Mouse (Mus musculus) stomach, postnatal 0 days (tissue): Measurements from ENCODE around the gene Rbbp8nl. TPM values are rescaled to one million over a fixed set of nuclear protein-coding genes. Genes with fewer than 3 reads are reported as not detected.
A peak's percentile ranks its signal among the peaks of the same experiment; 100 is the strongest.

ENCODE experiments used
- ATAC-seq: fragments of 200-750 bp; cut with Nextera tagmentation; 2 replicates; pipeline ENCODE4 v1.8.0; 2017; ENCODE audit not compliant: low FRiP score, low TSS enrichment
- DNase-seq: peaks from one replicate; pipeline ENCODE4 v3.0.0-alpha.2; 2016; ENCODE audit warnings: low spot score
- H3K27ac ChIP-seq: fragments of 300-500 bp; sonication (generic); replicated peaks from 2 replicates; pipeline ENCODE4 v1.5.1; 2014; ENCODE audit warnings: mild to moderate bottlenecking, control low read depth
- H3K27me3 ChIP-seq: fragments of 300-500 bp; sonication (generic); 2 replicates; pipeline ENCODE4 v1.6.1; 2014; ENCODE audit warnings: low read length; ENCODE audit not compliant: control insufficient read depth, insufficient read depth
- H3K36me3 ChIP-seq: fragments of 300-500 bp; sonication (generic); 2 replicates; pipeline ENCODE4 v1.6.1; 2014; ENCODE audit warnings: low read length, mixed read lengths; ENCODE audit not compliant: control insufficient read depth, insufficient read depth
- H3K4me1 ChIP-seq: fragments of 300-500 bp; sonication (generic); replicated peaks from 2 replicates; pipeline ENCODE4 v1.6.1; 2014; ENCODE audit warnings: antibody characterized with exemption; ENCODE audit not compliant: control insufficient read depth, insufficient read depth
- H3K4me2 ChIP-seq: fragments of 300-500 bp; sonication (generic); replicated peaks from 2 replicates; pipeline ENCODE4 v1.6.1; 2014; ENCODE audit warnings: low read depth, mild to moderate bottlenecking, control low read depth, moderate library complexity
- H3K4me3 ChIP-seq: fragments of 300-500 bp; sonication (generic); 2 replicates; pipeline ENCODE4 v1.5.1; 2014; ENCODE audit warnings: low read depth, low read length, control low read depth
- H3K9ac ChIP-seq: fragments of 300-500 bp; sonication (generic); 2 replicates; pipeline ENCODE4 v1.6.1; 2014; ENCODE audit warnings: mild to moderate bottlenecking, low read length, control low read depth, mixed read lengths
- H3K9me3 ChIP-seq: fragments of 300-500 bp; sonication (generic); 2 replicates; pipeline ENCODE4 v1.6.1; 2016; ENCODE audit warnings: low read length; ENCODE audit not compliant: control insufficient read depth
- CTCF ChIP-seq: IDR thresholded peaks from 2 replicates; pipeline ENCODE4 v1.5.1; 2016; ENCODE audit warnings: antibody characterized with exemption, low read depth, mild to moderate bottlenecking, moderate library complexity
- EP300 ChIP-seq: optimal IDR thresholded peaks from 2 replicates; pipeline ENCODE3; 2016; ENCODE audit warnings: antibody characterized with exemption
- WGBS: fragments of 180-500 bp; shearing (Covaris S2); extraction: QIAGEN DNeasy Blood & Tissue Kit; methylation state at CpG from one replicate; pipeline ENCODE4 v1.1.7; 2014; 5-methylcytosine and 5-hydroxymethylcytosine counted together
- microRNA-seq: library from miRNA; unstranded; fragments of <30 nt; microRNA quantifications from one replicate; pipeline ENCODE4, GENCODE M21; 2016
- polyA plus RNA-seq: library from polyadenylated mRNA; unstranded; fragments of >200 nt; fragmentation: Nextera tagmentation; extraction: Ambion mirVana; gene quantifications from 2 replicates; pipeline ENCODE4 v1.2.1, GENCODE M21; 2015

Rbbp8nl gene
- polyA plus RNA-seq, 1 experiment from 2014 or later, result 1.2 TPM

DNA sequence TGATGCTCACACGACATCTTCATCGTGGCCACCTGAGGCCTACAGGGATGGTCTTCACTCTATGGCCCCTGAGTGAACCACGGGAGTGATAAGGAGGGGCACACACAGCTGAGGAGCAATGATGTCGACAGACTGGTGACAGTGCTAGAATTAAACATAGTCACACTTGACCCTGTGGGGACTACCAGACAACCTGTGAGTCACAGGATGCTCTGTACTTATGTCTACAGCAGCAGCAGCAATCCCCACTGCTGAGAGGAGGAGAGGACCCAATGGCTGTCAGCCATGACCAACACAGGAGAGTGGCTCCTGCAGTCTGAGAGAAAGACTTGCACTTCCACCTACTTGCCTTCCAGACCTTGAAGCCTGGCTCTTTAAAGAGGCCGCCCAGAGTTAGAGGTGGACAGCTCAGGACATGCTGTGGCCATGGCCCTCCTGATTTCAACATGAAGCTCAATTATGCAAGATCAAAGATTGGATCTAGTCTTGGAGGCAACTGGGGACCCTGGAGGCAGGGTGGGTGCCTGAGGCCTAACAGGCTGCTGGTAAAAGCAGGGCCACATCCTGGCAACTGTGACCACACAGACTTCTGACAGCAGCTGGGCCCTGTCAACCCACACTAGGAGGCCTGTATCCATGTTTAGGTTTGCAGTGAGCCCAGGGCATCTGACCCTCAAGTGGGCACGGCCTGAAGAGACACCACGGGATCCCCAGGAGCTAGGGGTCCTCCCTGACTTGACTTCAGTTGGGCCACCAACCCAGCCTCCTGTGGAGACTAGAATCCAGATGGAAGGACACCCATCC, 56.4 kb downstream of the Rbbp8nl start:
- Histone ChIP-seq H3K27me3 (no peaks in the 10 kb centered on the region), H3K4me3 (no peak overlapping the region), H3K9ac (no peak overlapping the region), H3K4me1 (peaks cover 26% of the 10 kb centered on the region), H3K4me2 (no peak overlapping the region), H3K9me3 (no peaks in the 10 kb centered on the region), H3K36me3 (no peaks in the 10 kb centered on the region), H3K27ac (peak overlapping the region; percentile 92)
- DNase-seq (no peak), ATAC-seq (no peak)
- WGBS, result 66% methylated on average over 7 of the region's 7 CpGs
- TF ChIP-seq CTCF (no peak), EP300 (no peak)

DNA sequence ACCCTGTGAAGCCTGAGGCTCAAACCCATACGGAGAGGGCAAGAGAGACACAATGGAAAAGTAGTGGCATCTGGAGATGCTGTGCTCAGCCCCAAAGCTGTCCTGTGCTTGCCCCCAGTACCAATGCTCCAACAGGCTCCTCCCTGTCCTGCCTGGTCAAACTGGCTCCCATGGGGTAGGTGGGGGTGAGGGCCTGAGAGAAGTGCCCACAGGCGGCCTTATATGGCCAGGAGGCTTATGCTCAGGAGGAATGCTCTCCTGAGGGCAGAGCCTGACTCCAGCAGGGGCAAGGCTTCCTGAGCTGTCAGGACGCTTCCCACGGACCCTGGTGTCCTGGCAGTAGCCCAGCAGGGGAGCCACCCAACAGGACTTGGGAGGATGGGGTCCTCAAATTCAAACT, 59.2 kb downstream of the Rbbp8nl start:
- H3K4me2 ChIP-seq, result no peak overlapping the region
- no peaks in the 10 kb centered on the region for H3K27me3 ChIP-seq
- no peak; the same call in 1 of the 2 replicates for ATAC-seq
- H3K4me1 ChIP-seq, result peaks cover 39% of the 10 kb centered on the region
- H3K27ac ChIP-seq, result peak overlapping the region; percentile 86
- H3K36me3 ChIP-seq, result no peaks in the 10 kb centered on the region
- H3K9me3 ChIP-seq, result no peaks in the 10 kb centered on the region
- H3K4me3 ChIP-seq, result no peak overlapping the region
- DNase-seq, result peak; percentile 34
- TF ChIP-seq CTCF (no peak), EP300 (no peak)
- peak overlapping the region; percentile 13; the same call in 1 of the 2 replicates for H3K9ac ChIP-seq
- WGBS, result 38% methylated on average over 4 of the region's 4 CpGs

DNA sequence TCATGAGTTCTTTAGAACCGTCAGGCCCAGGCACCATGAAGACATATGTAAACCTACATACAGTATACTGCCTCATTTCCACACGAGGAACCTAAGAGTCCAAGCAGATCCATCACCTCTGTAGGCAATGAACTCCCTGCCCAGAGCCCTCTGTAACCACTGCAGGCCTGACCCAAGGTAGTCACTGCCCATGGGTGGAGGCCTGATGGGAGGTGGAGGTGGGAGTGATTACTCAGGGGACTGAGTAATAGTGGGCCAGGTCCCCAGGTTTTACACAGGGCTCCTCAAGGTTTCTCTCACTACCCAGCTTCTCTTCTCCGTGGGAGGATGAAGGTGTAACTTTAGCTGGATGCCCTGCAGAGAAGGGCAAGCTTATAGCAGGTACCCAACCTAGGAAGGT, 60.5 kb downstream of the Rbbp8nl start:
- peak overlapping the region; percentile 80 for H3K27ac ChIP-seq
- H3K4me1 ChIP-seq, result peaks cover 33% of the 10 kb centered on the region

DNA sequence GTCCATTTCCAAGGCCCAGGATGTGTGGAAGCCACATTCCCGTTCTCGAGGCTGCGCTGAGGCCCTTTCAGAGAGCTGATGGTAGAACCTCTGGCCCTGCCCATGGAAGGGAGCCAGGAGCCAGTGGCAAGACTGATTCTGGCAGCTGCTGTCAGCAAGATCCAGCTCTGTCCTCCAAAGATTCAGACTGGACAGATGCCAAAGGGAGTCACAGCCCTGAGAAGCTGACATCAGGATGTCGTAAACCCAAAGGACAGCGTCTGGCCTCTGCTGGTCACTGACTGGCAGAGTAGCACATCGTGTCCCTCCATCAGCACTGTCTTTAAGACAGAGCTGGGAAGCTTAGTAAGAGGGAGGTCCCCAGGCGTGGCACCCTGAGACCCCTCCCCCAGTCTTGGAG, 61.1 kb downstream of the Rbbp8nl start:
- Histone ChIP-seq H3K4me1 (peaks cover 31% of the 10 kb centered on the region), H3K27me3 (no peaks in the 10 kb centered on the region), H3K9me3 (no peaks in the 10 kb centered on the region), H3K4me3 (no peak overlapping the region), H3K9ac (0 out of 2 replicates have a peak overlapping the region, but pooled peaks have one; percentile 48), H3K4me2 (no peak overlapping the region), H3K36me3 (no peaks in the 10 kb centered on the region), H3K27ac (peak overlapping the region; percentile 80)
- TF ChIP-seq EP300 (no peak), CTCF (peak; percentile 40)
- WGBS, result 29% methylated on average over 7 of the region's 7 CpGs
- DNase-seq (peak; percentile 25), ATAC-seq (no peak)

More for the DNA sequence above, 60.5 kb downstream of the Rbbp8nl start:
- H3K27me3 ChIP-seq, result no peaks in the 10 kb centered on the region
- H3K9me3 ChIP-seq, result no peaks in the 10 kb centered on the region
- WGBS, result 57% methylated on average over 3 of the region's 3 CpGs
- ATAC-seq, result no peak
- H3K9ac ChIP-seq, result no peak overlapping the region
- TF ChIP-seq CTCF, result no peak
- TF ChIP-seq EP300, result no peak
- DNase-seq, result peak; percentile 25
- H3K4me3 ChIP-seq, result no peak overlapping the region
- H3K4me2 ChIP-seq, result no peak overlapping the region
- no peaks in the 10 kb centered on the region for H3K36me3 ChIP-seq

DNA sequence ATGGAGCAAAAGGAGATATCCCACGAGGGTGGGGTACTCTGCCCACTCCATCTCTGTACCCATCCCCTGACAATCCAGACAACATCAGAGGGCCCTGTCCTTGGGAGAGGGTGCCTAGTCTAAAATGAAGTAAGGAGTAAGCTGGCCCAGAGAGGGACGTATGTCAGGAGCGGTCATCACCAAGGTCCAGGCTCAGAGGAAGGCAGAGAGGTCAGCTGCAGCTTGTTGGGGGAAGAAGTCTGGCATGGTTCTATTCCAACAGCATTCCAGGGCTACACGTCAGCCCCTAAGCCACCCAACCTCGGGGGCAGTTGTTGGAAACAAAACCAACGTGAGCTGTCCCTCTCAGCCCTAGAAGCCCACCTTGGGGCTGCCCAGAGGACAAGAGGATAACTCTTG, 61.6 kb downstream of the Rbbp8nl start:
- DNase-seq (no peak), ATAC-seq (no peak)
- whole genome bisulfite sequencing, result 37% methylated on average over 6 of the region's 6 CpGs
- H3K4me2 ChIP-seq, result peak overlapping the region; percentile 47
- no peaks in the 10 kb centered on the region for H3K9me3 ChIP-seq
- TF ChIP-seq EP300 (no peak), CTCF (no peak)
- H3K27me3 ChIP-seq, result no peaks in the 10 kb centered on the region
- H3K36me3 ChIP-seq, result no peaks in the 10 kb centered on the region
- H3K4me3 ChIP-seq, result no peak overlapping the region
- H3K4me1 ChIP-seq, result peaks cover 28% of the 10 kb centered on the region
- H3K27ac ChIP-seq, result peak overlapping the region; percentile 80
- peak overlapping the region; percentile 48 for H3K9ac ChIP-seq

Small RNA genes within 50 kb of the gene (microRNA-seq; reads per million reads assigned to microRNA genes)
- 1.6 reads per million for gene Mir3091

Other genes starting within 250 kb of the Rbbp8nl start
- 469 and 490 TPM in 2 replicates for gene Psma7, start 247.4 kb downstream of the Rbbp8nl start, polyA plus RNA-seq
- 1.4 TPM in 2 replicates for gene Ss18l1, start 247.4 kb downstream of the Rbbp8nl start, polyA plus RNA-seq
- 13.9 and 14.0 TPM in 2 replicates for gene Mtg2, start 219.3 kb downstream of the Rbbp8nl start, polyA plus RNA-seq
- gene Hrh3, start 185.4 kb downstream of the Rbbp8nl start, polyA plus RNA-seq, result 0.05 TPM in 1 of 2 replicates, not detected in the other
- 46.4 and 50.4 TPM in 2 replicates for gene Osbpl2, start 170.6 kb downstream of the Rbbp8nl start, polyA plus RNA-seq
- gene Adrm1, start 118.4 kb downstream of the Rbbp8nl start, polyA plus RNA-seq, result 141 TPM in 2 replicates
- 29.7 and 34.9 TPM in 2 replicates for gene Lama5, start 64.0 kb downstream of the Rbbp8nl start, polyA plus RNA-seq
- 604 and 680 TPM in 2 replicates for gene Rps21, start 32.5 kb downstream of the Rbbp8nl start, polyA plus RNA-seq
- 7.5 and 8.5 TPM in 2 replicates for gene Cables2, start 16.4 kb downstream of the Rbbp8nl start, polyA plus RNA-seq
- gene Gata5, start 44.8 kb upstream of the Rbbp8nl start, polyA plus RNA-seq, result 5.9 and 6.6 TPM in 2 replicates
- 4.2 and 5.6 TPM in 2 replicates for gene Slco4a1, start 166.4 kb upstream of the Rbbp8nl start, polyA plus RNA-seq
- gene Ntsr1, start 210.1 kb upstream of the Rbbp8nl start, polyA plus RNA-seq, result 0.11 and 0.12 TPM in 2 replicates